Mouse (Mus musculus) B cell, adult 67 days (primary cell): Measurements from ENCODE around the gene Serpinb6e. TPM values are rescaled to one million over a fixed set of nuclear protein-coding genes. Genes with fewer than 3 reads are reported as not detected.

Experiments used
- total RNA-seq, 2 experiments: library from RNA; stranded (reverse); gene quantifications; 4 replicates each; pipeline ENCODE4 v1.2.4; 2023

The Serpinb6e gene
- not detected for total RNA-seq

DNA sequence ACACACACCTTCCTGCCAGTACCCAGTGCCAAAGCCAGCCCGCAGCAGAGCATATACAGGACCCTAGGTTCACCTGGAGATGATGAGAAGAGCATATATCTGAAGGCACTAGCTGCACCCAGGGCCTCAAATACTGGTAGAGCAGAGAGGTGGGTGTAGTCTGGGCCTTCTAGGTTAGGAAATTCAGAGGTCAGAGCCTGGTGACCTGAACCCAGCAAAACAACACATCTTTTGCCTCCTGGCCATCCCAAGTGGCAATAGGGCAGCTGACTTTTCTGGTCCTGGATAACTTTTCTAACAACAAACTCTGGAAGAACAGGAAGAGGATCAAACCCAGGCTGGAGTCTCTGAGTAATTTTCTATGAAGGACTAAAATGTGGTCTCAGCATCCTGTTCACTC, at the start of gene Serpinb6e:
Gene Serpinb6e, minus strand, starts transcription at position 101 of the 400 bp plus-strand sequence.

Other genes with a start within 250 kb of the Serpinb6e start
- gene Serpinb6d, start 182.0 kb downstream of the Serpinb6e start, total RNA-seq, result not detected
- gene Serpinb6c, start 62.3 kb upstream of the Serpinb6e start, total RNA-seq, result not detected
- gene Nqo2, start 121.3 kb upstream of the Serpinb6e start, total RNA-seq, result 1 to 10 TPM; 3.4 to 3.9 TPM
- gene Ripk1, start 159.0 kb upstream of the Serpinb6e start, total RNA-seq, result 10 to 100 TPM; 43.2 to 51.2 TPM
- gene Serpinb6a, start 159.4 kb upstream of the Serpinb6e start, total RNA-seq, result 10 to 100 TPM in 1 of 2 experiments, 1 to 10 TPM in 1; 8.0 to 19.1 TPM
- gene Bphl, start 194.2 kb upstream of the Serpinb6e start, total RNA-seq, result 10 to 100 TPM; 10.9 to 11.8 TPM
- 10 to 100 TPM in 1 of 2 experiments, 1 to 10 TPM in 1; 7.2 to 10.1 TPM for gene Tubb2a, start 234.6 kb upstream of the Serpinb6e start, total RNA-seq